Mouse (Mus musculus) cerebellum, adult 9-10 months (tissue): Measurements from ENCODE around the gene P3h2.

ENCODE experiments used
- DNase-seq: peaks from one replicate; pipeline ENCODE4 v3.0.0; 2022

Gene P3h2

DNA sequence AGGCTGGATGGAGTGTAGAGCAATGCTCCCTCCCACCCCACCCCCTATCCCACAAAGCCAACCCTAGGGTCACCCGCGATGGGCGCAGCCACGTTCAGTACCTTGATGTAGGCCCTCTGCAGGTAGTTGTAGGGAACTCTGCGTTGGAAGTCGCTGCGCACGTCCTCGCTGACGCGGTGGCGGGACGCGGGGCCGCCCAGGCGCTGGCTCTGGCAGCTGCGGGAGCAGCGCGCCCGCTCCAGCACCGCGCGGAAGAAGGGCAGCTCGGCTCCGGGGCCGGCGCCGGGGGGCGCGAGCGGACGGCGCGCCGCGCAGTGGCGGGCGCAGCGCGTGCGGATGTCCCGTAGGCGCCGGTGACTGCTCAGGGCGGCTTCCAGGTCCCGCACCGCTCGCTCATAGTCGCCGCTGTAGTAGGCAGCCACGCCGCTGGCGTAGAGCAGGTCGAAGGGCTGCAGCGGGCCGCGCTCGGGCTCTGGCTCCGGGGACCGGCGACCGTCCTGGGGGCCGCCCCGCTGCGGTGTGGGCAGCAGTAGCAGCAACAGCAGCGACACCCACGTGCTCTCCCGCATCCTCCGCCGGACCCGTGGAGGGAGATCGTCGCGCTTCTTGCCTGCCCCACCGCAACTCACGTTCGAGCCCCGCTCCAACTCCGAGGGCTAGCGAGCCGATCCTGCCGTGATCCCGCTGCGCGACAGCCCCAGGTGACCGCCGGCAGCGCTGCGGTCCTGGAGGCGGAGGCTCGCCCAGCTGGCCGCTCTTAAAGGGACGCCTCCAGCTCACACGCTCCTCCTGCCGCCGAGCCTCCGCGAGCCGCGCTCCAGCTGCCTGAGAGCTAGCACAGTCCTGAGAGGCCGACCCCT lies at the start of gene P3h2:
P3h2 (minus strand) TSS at position 670 of the 860 bp plus-strand sequence.
- DNase-seq = no peak

DNA sequence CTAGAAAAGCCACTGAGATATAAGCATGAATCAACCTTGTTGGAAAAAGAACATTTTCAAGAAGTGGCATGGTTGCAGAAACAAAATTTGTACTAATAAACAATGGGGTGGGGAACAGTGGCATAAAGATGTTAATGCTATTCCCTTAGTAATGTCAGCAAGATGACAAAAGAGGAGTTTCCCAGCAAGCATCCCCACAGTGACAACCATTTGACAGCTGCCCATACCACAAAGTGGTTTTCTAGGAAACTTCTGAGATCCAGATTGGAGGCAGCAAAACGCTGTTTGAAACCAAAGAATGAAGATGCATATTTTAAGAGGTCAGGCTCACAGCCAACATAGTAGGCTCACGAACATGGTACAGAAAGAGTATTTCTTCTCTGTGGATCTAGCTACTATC lies 46.7 kb upstream of the P3h2 start:
- no peak for DNase-seq

DNA sequence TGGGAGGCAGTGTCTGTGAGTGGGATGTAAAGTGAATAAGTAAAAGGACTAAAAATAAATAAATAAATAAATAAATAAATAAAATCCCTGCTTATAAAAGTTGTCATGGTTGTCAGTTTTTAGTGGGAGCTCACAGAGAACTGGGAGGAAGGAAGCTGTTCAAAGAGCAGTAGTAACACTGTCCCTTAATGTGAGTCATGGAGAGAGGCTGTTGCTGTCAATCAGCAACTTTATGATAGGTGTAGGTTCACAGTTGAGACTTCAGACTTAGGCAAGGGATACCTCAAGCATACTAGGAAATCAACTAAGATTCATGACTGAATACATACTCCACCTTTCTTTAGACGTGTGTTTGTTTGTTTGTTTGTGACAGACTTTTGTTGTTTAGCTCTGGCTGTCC lies 45.4 kb upstream of the P3h2 start:
- no peak for DNase-seq

DNA sequence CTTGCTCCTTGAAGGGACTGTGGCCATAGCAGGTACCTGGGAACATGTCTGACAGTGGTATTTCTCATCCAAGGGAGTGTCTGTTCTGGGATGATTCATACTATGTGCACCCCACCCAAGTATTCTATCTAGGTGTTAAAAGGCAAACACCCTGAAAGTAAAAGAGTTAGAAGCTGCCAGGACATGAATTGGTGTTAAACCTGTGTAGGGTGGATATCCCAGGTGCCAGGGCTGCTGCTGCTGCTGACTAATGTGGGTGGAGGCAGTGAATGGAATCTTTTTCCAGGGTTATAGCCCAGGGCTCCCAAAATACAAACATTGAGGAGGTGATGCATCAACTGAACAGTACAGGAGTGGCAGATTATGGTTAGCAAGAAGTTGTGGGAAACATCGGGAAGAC lies 41.3 kb upstream of the P3h2 start:
- no peak for DNase-seq

DNA sequence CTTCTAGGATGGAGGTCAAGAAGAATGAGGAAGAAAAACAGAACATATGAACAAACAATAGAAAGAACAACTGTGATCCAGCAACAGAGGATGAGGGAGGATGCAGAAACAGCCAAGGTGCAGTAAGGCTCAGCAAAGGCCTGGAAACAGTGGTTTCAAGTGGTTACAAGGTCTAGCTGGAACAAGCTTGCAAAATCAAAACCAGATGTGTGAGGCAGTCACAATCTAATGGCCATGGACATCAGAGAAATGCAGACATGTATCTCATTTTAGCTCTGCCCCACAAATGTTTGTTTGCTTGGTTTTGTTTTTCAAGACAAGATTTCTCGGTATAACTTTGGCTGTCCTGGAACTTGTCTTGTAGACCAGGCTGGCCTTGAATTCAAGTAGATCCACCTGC lies 25.5 kb upstream of the P3h2 start:
- no peak for DNase-seq

DNA sequence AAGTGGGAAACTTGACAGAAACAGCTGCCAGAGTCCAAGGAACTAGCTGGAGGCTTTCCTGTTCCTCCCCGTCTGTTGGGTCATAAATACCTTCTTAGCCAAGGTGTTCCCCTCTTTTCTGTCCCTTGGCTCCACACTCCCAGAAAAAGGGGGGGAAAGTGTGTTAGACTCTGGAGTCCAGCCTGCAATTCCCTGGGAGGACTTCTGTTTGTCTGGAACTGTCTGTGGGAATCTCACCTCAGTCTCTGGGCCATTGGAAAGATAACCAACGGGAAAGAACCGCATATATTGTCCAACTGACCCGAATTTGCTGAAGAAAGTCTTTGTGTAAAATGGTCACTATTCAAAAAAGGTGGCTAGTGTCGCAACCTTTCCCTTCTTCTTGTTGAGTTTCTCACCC lies 1.0 kb upstream of the P3h2 start:
- no peak for DNase-seq

DNA sequence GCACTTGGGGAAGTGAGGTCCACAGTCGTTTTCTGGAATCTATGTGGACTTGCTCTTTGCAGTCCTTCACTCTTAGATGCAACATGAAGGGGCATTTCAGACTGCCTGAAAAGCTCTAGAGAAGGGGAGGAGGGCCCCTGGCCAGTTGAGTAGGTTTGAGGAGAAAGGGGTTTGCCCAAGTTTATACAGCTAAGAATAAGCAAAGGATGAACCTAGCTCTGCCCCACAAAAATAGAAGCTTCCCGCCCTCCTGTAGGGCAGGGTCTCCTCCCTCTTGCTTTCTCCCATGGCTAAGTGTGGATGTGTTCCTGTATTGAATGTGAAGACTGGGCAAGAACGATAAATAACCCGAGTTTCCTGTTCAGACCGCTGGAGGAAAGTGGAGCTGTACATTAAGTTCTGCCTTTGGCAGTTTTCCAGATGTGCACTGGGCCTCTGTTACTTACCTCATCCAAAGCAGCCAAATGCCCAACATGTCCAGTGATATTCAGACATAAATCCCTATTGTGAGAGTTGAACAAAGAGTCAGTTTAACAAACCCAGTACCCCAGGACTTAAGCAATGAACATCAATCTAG lies 545 bp upstream of the P3h2 start:
- DNase-seq = no peak

DNA sequence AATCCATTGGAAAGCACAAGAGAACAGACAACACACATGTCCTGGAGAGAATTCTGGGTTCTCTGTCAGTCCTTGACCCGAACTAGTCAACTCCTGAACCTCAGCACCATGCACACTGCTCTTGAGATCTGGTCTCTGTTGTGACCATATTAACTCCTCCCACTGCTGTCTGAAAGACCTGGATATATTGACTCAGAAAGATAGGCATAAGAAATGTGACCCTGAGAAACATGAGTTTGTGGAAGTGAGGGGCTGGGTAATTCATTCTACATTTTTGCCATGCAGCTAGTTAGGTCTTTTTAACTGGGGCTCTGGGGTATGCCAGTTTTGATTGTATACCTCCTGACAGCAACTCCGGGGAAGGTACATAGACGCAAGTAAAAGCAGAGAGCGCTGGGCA lies 1.3 kb downstream of the P3h2 start:
- DNase-seq = no peak

DNA sequence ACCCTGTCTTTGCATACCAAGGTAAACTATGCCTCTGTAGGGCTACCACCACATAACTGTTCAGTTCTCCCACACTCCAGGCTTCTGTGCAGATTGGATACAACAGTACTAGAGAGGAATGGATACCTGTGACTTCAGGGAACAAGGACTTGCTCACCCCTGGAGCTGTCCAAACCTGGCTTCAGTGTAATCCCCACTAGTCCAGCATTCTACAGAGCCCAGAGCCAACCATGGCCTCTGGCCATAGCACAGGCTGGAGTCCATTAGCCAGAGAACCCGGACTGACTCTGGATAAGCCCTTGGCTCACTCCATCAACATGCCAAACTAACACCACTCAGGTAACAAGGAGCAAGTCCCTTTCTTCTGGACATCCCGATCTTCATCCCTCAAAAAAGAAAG lies 2.7 kb downstream of the P3h2 start:
- no peak for DNase-seq

DNA sequence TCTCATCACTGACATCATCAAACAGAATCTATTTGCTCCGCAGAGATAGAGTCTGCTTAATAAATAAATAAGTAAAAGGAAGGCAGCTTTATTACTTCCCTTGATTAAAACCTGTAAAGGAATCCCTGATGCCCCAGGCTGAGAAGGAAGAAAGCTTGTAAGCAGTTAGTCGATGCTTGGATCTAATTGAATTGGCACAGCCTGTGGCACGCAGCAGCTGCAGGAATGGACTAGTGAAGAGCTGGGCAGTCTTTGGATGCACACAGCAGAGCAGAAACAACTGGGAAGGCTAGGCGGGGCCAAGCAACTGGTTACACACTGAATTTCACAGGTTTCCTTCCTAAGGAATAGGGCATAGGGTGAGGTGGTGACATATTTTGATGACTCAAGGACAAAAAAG lies 5.4 kb downstream of the P3h2 start:
- DNase-seq = no peak

DNA sequence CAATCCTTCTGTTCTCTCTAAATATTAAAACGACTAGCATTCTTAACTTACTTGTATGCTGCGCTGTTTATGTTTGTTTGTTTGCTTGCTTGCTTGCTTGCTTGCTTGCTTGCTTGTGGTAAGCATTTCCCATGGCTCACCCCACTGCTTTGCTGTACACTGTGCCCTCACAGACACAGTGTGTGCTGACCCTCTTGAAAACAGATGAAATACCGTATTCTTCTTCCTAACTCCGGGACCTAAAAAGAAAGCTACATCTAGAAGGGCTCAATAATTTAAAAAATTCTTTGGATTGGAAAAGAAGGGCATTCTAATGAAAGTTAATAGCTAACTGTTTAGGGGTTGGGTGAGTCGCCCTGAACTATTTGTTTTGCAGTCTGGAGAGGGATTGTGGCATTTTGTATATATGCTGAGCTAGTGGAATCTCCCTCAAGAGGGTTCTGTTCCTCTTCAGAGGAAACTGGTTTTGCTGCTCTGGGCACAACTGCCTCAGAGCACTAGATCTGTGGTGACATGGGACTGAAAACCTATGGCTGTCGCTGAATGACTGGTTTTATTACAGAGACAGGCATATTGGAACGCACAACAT lies 9.8 kb downstream of the P3h2 start:
- DNase-seq = no peak

DNA sequence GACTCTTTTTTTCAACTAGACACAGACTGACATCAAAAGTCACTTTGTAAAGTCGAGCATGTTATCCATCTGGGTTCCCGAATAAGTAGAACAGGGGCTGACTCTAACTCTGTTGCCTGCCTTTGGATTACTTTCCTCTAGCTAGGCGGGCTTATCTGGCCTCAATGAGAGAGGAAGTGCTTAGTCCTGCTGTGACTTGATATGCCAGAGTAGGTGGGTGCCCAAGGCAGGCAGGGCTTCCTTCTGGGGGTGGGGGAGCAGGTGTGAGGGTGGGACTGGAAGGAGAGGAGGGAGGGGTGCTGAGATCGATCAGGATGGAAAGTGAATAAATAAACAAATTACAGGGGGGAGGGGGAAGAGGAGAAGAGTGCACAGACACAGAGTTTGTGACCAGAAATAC lies 11.7 kb downstream of the P3h2 start:
- DNase-seq = no peak

DNA sequence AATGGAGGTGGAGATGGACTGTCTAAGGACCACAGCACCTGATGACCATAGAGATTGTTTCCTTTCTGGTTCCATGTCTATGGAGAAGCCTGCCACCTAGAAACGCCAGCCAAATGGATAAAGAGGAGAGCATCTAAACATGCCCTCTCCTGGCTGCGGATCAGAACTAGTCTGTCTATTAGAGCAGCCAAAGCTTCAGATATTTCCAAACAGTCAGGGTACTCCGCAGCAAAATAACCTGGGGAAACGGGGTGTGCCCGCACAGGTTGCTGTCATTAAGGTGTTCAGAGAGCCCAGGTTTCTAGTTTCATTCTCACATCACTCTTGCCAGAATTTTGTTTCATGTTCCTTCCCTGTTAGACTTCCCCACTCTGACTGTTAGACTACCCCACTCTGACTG lies 16.6 kb downstream of the P3h2 start:
- no peak for DNase-seq

DNA sequence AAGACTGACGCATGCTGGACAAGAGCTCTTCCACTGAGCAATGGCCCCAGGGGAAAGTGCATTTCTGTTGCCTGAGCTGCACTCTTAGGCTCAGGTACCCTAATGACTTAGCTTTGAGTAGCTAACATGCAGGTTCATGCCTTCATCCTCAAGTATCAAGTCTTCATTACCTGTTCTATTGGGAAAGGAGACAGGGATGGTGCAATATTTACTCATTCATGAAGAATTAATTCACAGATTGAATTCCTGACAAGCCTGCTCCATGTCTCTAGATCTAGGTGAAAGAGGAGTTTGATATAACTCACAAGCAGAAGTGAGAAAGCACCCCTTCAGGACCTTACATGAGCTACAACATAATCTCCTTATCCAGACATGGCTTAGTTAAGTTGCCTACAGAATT lies 17.3 kb downstream of the P3h2 start:
- no peak for DNase-seq

DNA sequence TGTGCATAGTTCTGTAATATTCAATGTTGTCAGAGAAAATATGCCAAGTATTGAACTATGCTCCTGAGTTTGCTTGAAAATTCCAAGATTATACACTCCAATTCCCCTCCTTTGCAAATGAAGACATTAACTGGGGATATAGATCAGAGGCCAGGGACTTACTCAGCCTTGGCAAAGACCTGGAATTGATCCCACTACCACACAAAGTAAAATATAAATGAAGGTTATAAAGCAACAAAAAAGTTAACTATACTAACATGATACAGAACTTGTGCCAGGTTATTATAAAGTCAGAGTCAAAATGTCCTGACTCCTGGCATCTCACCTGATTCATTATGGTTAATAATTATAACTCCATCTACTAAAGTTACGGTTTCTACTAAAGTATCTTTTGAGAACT lies 18.6 kb downstream of the P3h2 start:
- no peak for DNase-seq

DNA sequence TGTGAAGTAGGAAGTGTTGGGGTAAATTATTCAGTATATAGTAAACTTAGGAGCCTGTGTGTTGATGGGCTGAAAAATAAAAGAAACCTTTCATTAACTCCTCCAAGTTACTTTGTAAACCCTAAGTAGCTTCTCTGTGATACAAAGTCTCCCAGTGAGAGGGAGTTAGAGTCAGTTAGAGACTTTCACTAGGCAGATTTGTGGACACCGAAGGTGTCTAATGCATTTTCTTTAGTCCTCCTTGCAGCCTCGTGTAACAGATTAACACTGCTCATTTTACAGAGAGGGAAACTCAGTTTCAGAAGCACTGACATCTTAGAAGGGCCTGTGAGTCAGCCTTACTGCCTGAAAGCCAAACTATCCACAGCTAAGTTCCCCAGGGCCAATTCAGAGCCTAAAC lies 20.4 kb downstream of the P3h2 start:
- no peak for DNase-seq

DNA sequence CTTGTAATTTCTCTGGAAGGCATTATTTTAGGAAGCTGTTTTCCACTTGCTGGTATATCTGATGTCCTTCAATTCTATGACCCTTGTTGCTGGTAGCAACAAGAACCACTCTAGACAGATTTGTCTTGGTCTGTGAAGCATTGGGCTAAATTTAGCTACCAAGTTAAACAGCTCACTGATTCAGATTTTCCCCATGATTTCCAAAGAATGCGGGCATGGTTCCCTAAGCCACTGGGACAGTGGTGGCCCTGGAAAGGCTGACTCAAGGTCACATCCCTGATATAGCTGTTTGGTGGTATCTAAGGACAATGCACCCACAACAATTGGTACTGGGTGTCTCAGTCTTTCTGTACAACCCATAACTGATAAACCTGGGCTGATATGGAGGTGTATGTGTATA lies 22.8 kb downstream of the P3h2 start:
- DNase-seq = no peak

DNA sequence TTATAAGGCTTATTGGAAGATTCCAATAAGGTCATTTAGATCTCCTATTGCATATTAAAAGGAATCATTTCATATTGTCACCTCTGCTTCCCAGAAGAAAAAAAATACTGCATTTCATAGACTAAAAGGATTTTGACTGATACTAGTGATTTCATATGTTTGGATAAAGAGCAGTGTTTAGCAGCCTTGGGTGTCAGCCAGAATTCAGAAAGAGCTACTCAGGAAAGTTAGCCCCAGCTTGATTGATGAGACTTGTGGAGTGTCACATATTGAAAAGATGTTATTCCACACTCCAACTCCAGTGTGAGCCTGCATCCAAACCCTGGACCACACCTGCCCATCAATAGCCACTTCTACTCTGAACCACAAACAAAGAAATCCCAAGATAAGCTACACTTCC lies 23.2 kb downstream of the P3h2 start:
- DNase-seq = no peak

DNA sequence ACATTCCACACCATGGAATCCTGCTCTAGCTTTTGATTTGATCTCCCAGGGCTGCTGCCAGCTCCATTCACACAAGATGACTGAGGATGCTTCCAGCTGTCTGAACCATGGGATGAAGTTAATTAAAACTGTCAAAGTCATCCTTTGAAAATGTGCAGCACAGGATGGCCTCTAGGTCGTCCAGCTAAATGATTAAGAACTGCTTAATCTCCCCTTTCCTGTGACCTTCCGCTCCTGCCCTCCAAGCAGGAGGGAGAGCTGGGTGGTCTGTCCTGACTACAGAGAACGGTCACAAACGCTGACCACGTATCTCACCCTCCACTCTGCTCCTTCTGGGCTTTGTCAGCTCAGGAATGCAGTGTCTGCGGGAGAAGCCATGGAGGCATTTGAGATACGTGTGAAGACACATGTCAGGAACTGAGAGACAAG lies 26.6 kb downstream of the P3h2 start:
- DNase-seq = no peak

DNA sequence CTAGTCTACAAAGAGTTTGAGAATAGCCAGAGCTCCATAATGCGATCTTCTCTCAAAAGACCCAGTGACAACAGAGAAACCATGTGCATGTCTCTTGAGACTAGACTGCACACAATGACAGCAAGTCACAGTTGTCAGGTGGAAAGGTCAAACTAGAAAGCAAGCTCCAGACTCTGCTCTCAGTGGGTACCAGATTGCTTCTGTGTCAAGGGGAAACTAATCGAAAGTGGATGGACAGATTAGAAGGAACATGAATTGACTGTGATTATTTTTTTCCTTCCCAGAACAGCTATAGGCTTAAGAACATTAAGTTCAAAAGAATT lies 27.5 kb downstream of the P3h2 start:
- DNase-seq = no peak

DNA sequence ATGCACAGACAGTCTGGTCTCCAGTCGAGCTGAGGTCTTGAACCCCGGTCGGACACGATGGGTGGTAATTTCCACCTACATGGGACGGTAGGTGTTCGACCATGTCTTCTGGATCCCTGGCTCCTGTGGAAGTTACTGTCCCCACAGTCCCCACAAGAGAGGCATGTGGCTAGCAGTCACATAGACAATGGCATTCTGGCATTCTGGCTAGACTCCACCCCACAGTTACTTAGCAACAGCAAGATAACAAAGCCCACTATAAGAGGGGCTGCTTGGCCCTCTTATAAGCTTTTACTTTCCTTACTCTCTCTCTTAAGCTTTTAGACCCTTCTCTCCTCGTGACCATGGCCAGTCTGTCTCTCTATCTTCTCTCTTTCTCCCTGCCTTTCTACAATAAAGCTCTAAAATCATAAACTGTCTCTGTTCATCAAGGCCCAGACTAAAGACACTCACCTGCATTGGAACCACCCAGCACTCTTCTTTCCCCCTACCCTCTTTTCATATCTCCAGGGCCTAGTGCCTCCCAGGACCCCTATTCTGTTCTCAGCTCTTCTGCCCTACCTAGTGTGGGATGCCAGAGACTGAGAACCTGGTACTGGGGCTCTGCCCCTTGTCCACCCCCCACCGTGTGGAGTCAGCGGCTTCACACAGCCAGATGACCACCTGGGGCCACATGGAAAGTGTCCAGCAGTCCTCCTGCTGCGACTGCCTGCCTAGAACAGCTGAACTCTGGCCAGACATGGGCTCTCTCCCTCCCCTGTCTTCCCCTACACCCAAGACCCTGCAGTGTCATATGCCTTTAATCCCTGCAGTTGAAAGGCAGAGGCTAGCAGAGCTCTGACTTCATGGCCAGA lies 28.1 kb downstream of the P3h2 start:
- DNase-seq = no peak

DNA sequence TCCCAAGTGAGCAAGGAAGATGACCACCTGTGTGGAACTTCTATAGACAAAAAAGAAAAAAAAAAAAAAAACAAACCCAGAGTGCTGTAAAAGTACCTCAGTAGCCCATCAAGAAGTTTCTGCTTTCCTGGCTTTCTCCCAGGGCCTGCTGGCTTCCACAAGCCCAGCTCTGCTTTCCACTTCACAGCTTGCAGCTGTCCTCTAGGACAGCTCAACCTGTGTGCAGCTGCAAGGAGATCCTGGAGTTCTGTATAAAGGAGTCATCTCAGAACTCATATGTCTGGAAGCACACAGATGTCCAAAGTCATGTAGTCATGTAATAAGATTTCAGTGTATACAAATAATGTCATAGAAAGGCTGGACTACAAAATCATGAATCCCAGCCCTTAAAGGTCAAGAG lies 30.5 kb downstream of the P3h2 start:
- DNase-seq = no peak

DNA sequence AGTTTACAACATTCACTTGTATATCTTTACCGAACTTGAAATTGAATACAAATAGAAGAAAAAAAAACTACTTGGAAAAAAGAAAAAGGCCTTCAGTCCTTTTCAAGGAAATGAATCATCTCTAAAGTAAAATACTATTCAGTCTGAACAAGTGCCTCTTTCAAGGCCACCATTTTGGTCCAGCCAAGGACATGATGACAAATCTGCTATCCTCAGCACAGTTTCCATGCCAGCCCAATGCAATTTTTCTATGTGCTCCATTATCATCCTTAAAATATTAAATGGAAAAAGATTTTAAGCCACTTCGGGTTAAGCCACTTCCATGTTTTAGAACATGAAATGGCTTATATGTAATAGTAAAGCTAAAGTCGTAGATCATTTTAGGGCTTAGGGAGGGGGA lies 35.2 kb downstream of the P3h2 start:
- DNase-seq = no peak

DNA sequence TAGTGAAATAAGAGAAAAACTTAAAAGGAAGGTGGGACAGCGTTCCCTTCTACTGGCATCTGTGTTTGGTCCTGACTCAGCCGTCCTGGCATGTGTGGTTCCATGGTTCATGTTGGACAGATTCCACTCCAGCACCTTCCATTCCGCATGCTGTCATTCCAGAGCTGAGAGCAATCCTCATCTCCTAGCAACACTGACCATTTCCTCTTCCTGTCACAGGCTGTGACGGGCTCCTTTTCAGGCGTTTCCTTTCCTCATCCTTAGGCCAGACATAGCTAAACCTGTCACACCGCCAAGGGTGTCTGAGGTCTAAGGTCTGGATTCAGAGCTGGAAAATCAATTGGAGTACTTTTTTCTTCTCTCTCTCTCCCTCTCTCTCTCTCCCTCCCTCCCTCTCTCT lies 40.5 kb downstream of the P3h2 start:
- DNase-seq = no peak
